Mouse (Mus musculus): ENCODE measurements around the gene Zfp933. TPM values are rescaled to one million over a fixed set of nuclear protein-coding genes. Genes with fewer than 3 reads are reported as not detected.
"Not testable (repeated sequence)": the region's sequence is repeated elsewhere in the genome, so short reads cannot be mapped to it uniquely, and the experiment has no call there.

Zfp933 gene
- polyA plus RNA-seq, 1 experiment: 1.5 TPM

GRCm38 (mm10) chr4:147866056-147866455 lies 17.9 kb upstream of the Zfp933 start:
- peaks cover 28% of the 10 kb centered on the region for H3K36me3 ChIP-seq (ENCODE audit: control insufficient read depth, insufficient read depth, low read length)
- H3K4me3 ChIP-seq (ENCODE audit: control insufficient read depth, insufficient read depth, low read length): no peak overlapping the region
- TF ChIP-seq POLR2A (IDR thresholded peaks at IDR 0.05; ENCODE audit: control insufficient read depth, extremely low read depth, insufficient read depth, low read length, poor library complexity): no peak
- no peak for TF ChIP-seq CTCF (IDR thresholded peaks at IDR 0.05; ENCODE audit: borderline replicate concordance, control insufficient read depth, extremely low read depth, insufficient read depth, low read length, poor library complexity)
- H3K4me1 ChIP-seq (replicated peaks; ENCODE audit: control insufficient read depth, insufficient read depth, low read length): peaks cover 10% of the 10 kb centered on the region
- H3K27me3 ChIP-seq (ENCODE audit: control insufficient read depth, insufficient read depth, low read length): no peaks in the 10 kb centered on the region
- DNase-seq: no peak
- 97% methylated on average over 9 of the region's 9 CpGs for WGBS
- H3K27ac ChIP-seq (ENCODE audit: control insufficient read depth, insufficient read depth, low read length): no peak overlapping the region

- H3K36me3 ChIP-seq (ENCODE audit: control insufficient read depth, insufficient read depth, low read length): peaks cover 29% of the 10 kb centered on the region
- no peak for DNase-seq
- H3K27me3 ChIP-seq (ENCODE audit: control insufficient read depth, insufficient read depth, low read length): no peaks in the 10 kb centered on the region
- H3K27ac ChIP-seq (ENCODE audit: control insufficient read depth, insufficient read depth, low read length): no peak overlapping the region
- H3K4me3 ChIP-seq (ENCODE audit: control insufficient read depth, insufficient read depth, low read length): no peak overlapping the region
- peaks cover 10% of the 10 kb centered on the region for H3K4me1 ChIP-seq (replicated peaks; ENCODE audit: control insufficient read depth, insufficient read depth, low read length)
- 97% methylated on average over 6 of the region's 6 CpGs for WGBS
- TF ChIP-seq POLR2A (IDR thresholded peaks at IDR 0.05; ENCODE audit: control insufficient read depth, extremely low read depth, insufficient read depth, low read length, poor library complexity) (no peak), CTCF (IDR thresholded peaks at IDR 0.05; ENCODE audit: borderline replicate concordance, control insufficient read depth, extremely low read depth, insufficient read depth, low read length, poor library complexity) (no peak)
These were observed 17.5 kb upstream of the Zfp933 start for GRCm38 (mm10) chr4:147865651-147866050.

- Histone ChIP-seq H3K36me3 (ENCODE audit: control insufficient read depth, insufficient read depth, low read length) (peaks cover 29% of the 10 kb centered on the region), H3K27me3 (ENCODE audit: control insufficient read depth, insufficient read depth, low read length) (no peaks in the 10 kb centered on the region), H3K4me1 (replicated peaks; ENCODE audit: control insufficient read depth, insufficient read depth, low read length) (no peaks in the 10 kb centered on the region), H3K27ac (ENCODE audit: control insufficient read depth, insufficient read depth, low read length) (no peak overlapping the region), H3K4me3 (ENCODE audit: control insufficient read depth, insufficient read depth, low read length) (no peak overlapping the region)
- no peak for DNase-seq
- TF ChIP-seq CTCF (IDR thresholded peaks at IDR 0.05; ENCODE audit: borderline replicate concordance, control insufficient read depth, extremely low read depth, insufficient read depth, low read length, poor library complexity) (no peak), POLR2A (IDR thresholded peaks at IDR 0.05; ENCODE audit: control insufficient read depth, extremely low read depth, insufficient read depth, low read length, poor library complexity) (no peak)
- WGBS: 98% methylated on average over 3 of the region's 3 CpGs
These were observed 13.9 kb upstream of the Zfp933 start for GRCm38 (mm10) chr4:147862051-147862450.

- Histone ChIP-seq H3K36me3 (ENCODE audit: control insufficient read depth, insufficient read depth, low read length) (no peaks in the 10 kb centered on the region), H3K27ac (ENCODE audit: control insufficient read depth, insufficient read depth, low read length) (no peak overlapping the region), H3K4me3 (ENCODE audit: control insufficient read depth, insufficient read depth, low read length) (no peak overlapping the region), H3K4me1 (replicated peaks; ENCODE audit: control insufficient read depth, insufficient read depth, low read length) (peaks cover 2% of the 10 kb centered on the region; the same call in 1 of the 2 replicates), H3K27me3 (ENCODE audit: control insufficient read depth, insufficient read depth, low read length) (no peaks in the 10 kb centered on the region)
- DNase-seq: no peak
- 89% methylated on average over 2 of the region's 2 CpGs for WGBS
- TF ChIP-seq CTCF (IDR thresholded peaks at IDR 0.05; ENCODE audit: borderline replicate concordance, control insufficient read depth, extremely low read depth, insufficient read depth, low read length, poor library complexity) (no peak), POLR2A (IDR thresholded peaks at IDR 0.05; ENCODE audit: control insufficient read depth, extremely low read depth, insufficient read depth, low read length, poor library complexity) (no peak)
These were observed 2.6 kb upstream of the Zfp933 start for GRCm38 (mm10) chr4:147850776-147851175.

- Histone ChIP-seq H3K4me1 (replicated peaks; ENCODE audit: control insufficient read depth, insufficient read depth, low read length) (peaks cover 2% of the 10 kb centered on the region; the same call in 1 of the 2 replicates), H3K27me3 (ENCODE audit: control insufficient read depth, insufficient read depth, low read length) (no peaks in the 10 kb centered on the region), H3K27ac (ENCODE audit: control insufficient read depth, insufficient read depth, low read length) (no peak overlapping the region), H3K36me3 (ENCODE audit: control insufficient read depth, insufficient read depth, low read length) (no peaks in the 10 kb centered on the region), H3K4me3 (ENCODE audit: control insufficient read depth, insufficient read depth, low read length) (peak overlapping the region; percentile 91)
- no peak for TF ChIP-seq CTCF (IDR thresholded peaks at IDR 0.05; ENCODE audit: borderline replicate concordance, control insufficient read depth, extremely low read depth, insufficient read depth, low read length, poor library complexity)
- no peak for TF ChIP-seq POLR2A (IDR thresholded peaks at IDR 0.05; ENCODE audit: control insufficient read depth, extremely low read depth, insufficient read depth, low read length, poor library complexity)
- no peak for DNase-seq
- 1% methylated on average over 4 of the region's 4 CpGs for WGBS
These were observed 422 bp upstream of the Zfp933 start for GRCm38 (mm10) chr4:147848584-147848991.

- TF ChIP-seq CTCF (IDR thresholded peaks at IDR 0.05; ENCODE audit: borderline replicate concordance, control insufficient read depth, extremely low read depth, insufficient read depth, low read length, poor library complexity) (no peak), POLR2A (IDR thresholded peaks at IDR 0.05; ENCODE audit: control insufficient read depth, extremely low read depth, insufficient read depth, low read length, poor library complexity) (no peak)
- H3K27me3 ChIP-seq (ENCODE audit: control insufficient read depth, insufficient read depth, low read length): no peaks in the 10 kb centered on the region
- WGBS: 97% methylated on average over 3 of the region's 3 CpGs
- H3K27ac ChIP-seq (ENCODE audit: control insufficient read depth, insufficient read depth, low read length): no peak overlapping the region
- DNase-seq: no peak
- H3K36me3 ChIP-seq (ENCODE audit: control insufficient read depth, insufficient read depth, low read length): no peaks in the 10 kb centered on the region
- no peak overlapping the region for H3K4me3 ChIP-seq (ENCODE audit: control insufficient read depth, insufficient read depth, low read length)
- 0 out of 2 replicates have a peak, but pooled peaks cover under 1% of the 10 kb centered on the region for H3K4me1 ChIP-seq (replicated peaks; ENCODE audit: control insufficient read depth, insufficient read depth, low read length)
These were observed 5.3 kb downstream of the Zfp933 start for GRCm38 (mm10) chr4:147842871-147843270.

GRCm38 (mm10) chr4:147839282-147839681 lies 8.9 kb downstream of the Zfp933 start:
- H3K4me1 ChIP-seq (replicated peaks; ENCODE audit: control insufficient read depth, insufficient read depth, low read length); H3K36me3 ChIP-seq (ENCODE audit: control insufficient read depth, insufficient read depth, low read length); H3K4me3 ChIP-seq (ENCODE audit: control insufficient read depth, insufficient read depth, low read length); H3K27ac ChIP-seq (ENCODE audit: control insufficient read depth, insufficient read depth, low read length); H3K27me3 ChIP-seq (ENCODE audit: control insufficient read depth, insufficient read depth, low read length): not testable (repeated sequence)
- 97% methylated on average over 23 of the region's 26 CpGs for WGBS
- peak; percentile 18 for DNase-seq

All from thymus, adult 2 months (tissue).